Mouse (Mus musculus): Measurements from ENCODE around the gene Grtp1.
A peak's percentile ranks its signal among the peaks of the same experiment; 100 is the strongest.

The Grtp1 gene

GRCm38 (mm10) chr8:13175650-13176049, 24.8 kb downstream of the Grtp1 start:
- no peak for DNase-seq (ENCODE audit: low read depth, low spot score)

GRCm38 (mm10) chr8:13174811-13175210, 25.6 kb downstream of the Grtp1 start:
- DNase-seq (ENCODE audit: low read depth, low spot score) = no peak

GRCm38 (mm10) chr8:13174305-13174704, 26.1 kb downstream of the Grtp1 start:
- DNase-seq (ENCODE audit: low read depth, low spot score) = no peak

GRCm38 (mm10) chr8:13170510-13170909, 29.9 kb downstream of the Grtp1 start:
- DNase-seq (ENCODE audit: low read depth, low spot score) = no peak

GRCm38 (mm10) chr8:13164361-13164760, 36.1 kb downstream of the Grtp1 start:
- no peak for DNase-seq (ENCODE audit: low read depth, low spot score)

- no peak for DNase-seq (ENCODE audit: low read depth, low spot score)
Observed at GRCm38 (mm10) chr8:13163563-13163962, 36.9 kb downstream of the Grtp1 start.

- no peak for DNase-seq (ENCODE audit: low read depth, low spot score)
Observed at GRCm38 (mm10) chr8:13162098-13162497, 38.3 kb downstream of the Grtp1 start.

- no peak for DNase-seq (ENCODE audit: low read depth, low spot score)
Observed at GRCm38 (mm10) chr8:13160691-13161090, 39.7 kb downstream of the Grtp1 start.

- no peak for DNase-seq (ENCODE audit: low read depth, low spot score)
Observed at GRCm38 (mm10) chr8:13159377-13159881, 41.0 kb downstream of the Grtp1 start.

- peak; percentile 98 for DNase-seq (ENCODE audit: low read depth, low spot score)
Observed at GRCm38 (mm10) chr8:13158718-13159376, 41.6 kb downstream of the Grtp1 start, which contains the start of gene Lamp1. TSS of gene Lamp1 (plus strand) at chr8:13159161.

GRCm38 (mm10) chr8:13156327-13157097, 43.9 kb downstream of the Grtp1 start:
- no peak for DNase-seq (ENCODE audit: low read depth, low spot score)

GRCm38 (mm10) chr8:13155358-13155757, 45.1 kb downstream of the Grtp1 start:
- DNase-seq (ENCODE audit: low read depth, low spot score) = no peak

- no peak for DNase-seq (ENCODE audit: low read depth, low spot score)
Observed at GRCm38 (mm10) chr8:13154099-13154498, 46.3 kb downstream of the Grtp1 start.

- DNase-seq (ENCODE audit: low read depth, low spot score) = no peak
Observed at GRCm38 (mm10) chr8:13150929-13151328, 49.5 kb downstream of the Grtp1 start.

GRCm38 (mm10) chr8:13149866-13150265, 50.6 kb downstream of the Grtp1 start:
- DNase-seq (ENCODE audit: low read depth, low spot score) = no peak

- no peak for DNase-seq (ENCODE audit: low read depth, low spot score)
Observed at GRCm38 (mm10) chr8:13149287-13149686, 51.1 kb downstream of the Grtp1 start.

GRCm38 (mm10) chr8:13148476-13148875, 51.9 kb downstream of the Grtp1 start:
- DNase-seq (ENCODE audit: low read depth, low spot score) = no peak

- no peak for DNase-seq (ENCODE audit: low read depth, low spot score)
Observed at GRCm38 (mm10) chr8:13141681-13142080, 58.7 kb downstream of the Grtp1 start.

- DNase-seq (ENCODE audit: low read depth, low spot score) = no peak
Observed at GRCm38 (mm10) chr8:13139641-13140182, 60.7 kb downstream of the Grtp1 start.

- DNase-seq (ENCODE audit: low read depth, low spot score) = peak; percentile 63
Observed at GRCm38 (mm10) chr8:13132220-13132619, 68.2 kb downstream of the Grtp1 start.

GRCm38 (mm10) chr8:13124897-13125296, 75.5 kb downstream of the Grtp1 start:
- no peak for DNase-seq (ENCODE audit: low read depth, low spot score)

GRCm38 (mm10) chr8:13122887-13123421, 77.5 kb downstream of the Grtp1 start:
- no peak for DNase-seq (ENCODE audit: low read depth, low spot score)

Data from CD4-positive helper T cell, adult 2 months (primary cell).